In genomic region chr2:65818080-65818796, GRCm38 (mm10) we compare ENCODE assay signal across 7 mouse cellular contexts. TPM values are rescaled to one million over a fixed set of nuclear protein-coding genes. Genes with fewer than 3 reads are reported as not detected.
A peak's percentile ranks its signal among the peaks of the same experiment; 100 is the strongest.
DNase-seq lines count a peak whose midpoint lies in the region; ATAC-seq and TF ChIP-seq lines count a peak whose summit lies in the region.

No protein-coding gene starts in this region.

- no peaks in the 10 kb centered on the region for H3K36me3 ChIP-seq in intestine, embryonic 15.5 days
- H3K36me3 ChIP-seq in liver, embryonic 15.5 days (replicated peaks): no peaks in the 10 kb centered on the region
- no peaks in the 10 kb centered on the region for H3K36me3 ChIP-seq in neural tube, embryonic 12.5 days

- ATAC-seq in intestine, embryonic 15.5 days: peak; percentile 49; the same call in 1 of the 2 replicates
- ATAC-seq in liver, embryonic 15.5 days (ENCODE audit: insufficient read depth): no peak
- peak; percentile 72; the same call in 1 of the 2 replicates for ATAC-seq in neural tube, embryonic 12.5 days (ENCODE audit: low FRiP score, low read depth)

- H3K27me3 ChIP-seq in intestine, embryonic 15.5 days (replicated peaks): no peaks in the 10 kb centered on the region
- H3K27me3 ChIP-seq in liver, embryonic 15.5 days: 0 out of 2 replicates have a peak, but pooled peaks cover 5% of the 10 kb centered on the region
- H3K27me3 ChIP-seq in neural tube, embryonic 12.5 days (replicated peaks): no peaks in the 10 kb centered on the region

- no peak overlapping the region for H3K27ac ChIP-seq in cortical plate, adult 2 months (ENCODE audit: insufficient read depth, low read length)
- H3K27ac ChIP-seq in intestine, embryonic 15.5 days: no peak overlapping the region
- no peak overlapping the region for H3K27ac ChIP-seq in liver, embryonic 15.5 days (replicated peaks)
- H3K27ac ChIP-seq in neural tube, embryonic 12.5 days: no peak overlapping the region

- peak; percentile 79 for DNase-seq in R1 (ENCODE audit: low read depth, low spot score)
- peak; percentile 25 to 33 for DNase-seq in heart, adult 18-20 months
- DNase-seq in cerebellum, adult 9-10 months: no peak

- no peak for TF ChIP-seq CTCF in cortical plate, adult 2 months (IDR thresholded peaks at IDR 0.05; ENCODE audit: extremely low read depth, insufficient read depth, low read length)

- TF ChIP-seq POLR2A in cortical plate, adult 2 months (IDR thresholded peaks at IDR 0.05; ENCODE audit: extremely low read depth, insufficient read depth, low read length): no peak

- no peaks in the 10 kb centered on the region for H3K4me1 ChIP-seq in cortical plate, adult 2 months (ENCODE audit: control insufficient read depth, insufficient read depth, low read length)
- no peaks in the 10 kb centered on the region for H3K4me1 ChIP-seq in intestine, embryonic 15.5 days (replicated peaks)
- peaks cover 43% of the 10 kb centered on the region for H3K4me1 ChIP-seq in liver, embryonic 15.5 days (replicated peaks)
- H3K4me1 ChIP-seq in neural tube, embryonic 12.5 days: no peaks in the 10 kb centered on the region

- peak overlapping the region; percentile 50 for H3K4me2 ChIP-seq in intestine, embryonic 15.5 days (replicated peaks)
- H3K4me2 ChIP-seq in liver, embryonic 15.5 days: peak overlapping the region; percentile 39
- H3K4me2 ChIP-seq in neural tube, embryonic 12.5 days (replicated peaks): peak overlapping the region; percentile 19; the same call in 1 of the 2 replicates

- WGBS in intestine, embryonic 15.5 days: 23% methylated on average over 20 of the region's 20 CpGs
- 21% methylated on average over 20 of the region's 20 CpGs for WGBS in liver, embryonic 15.5 days (ENCODE audit: insufficient replicate concordance)
- 48% methylated on average over 20 of the region's 20 CpGs for WGBS in neural tube, embryonic 12.5 days

- no peak overlapping the region for H3K9ac ChIP-seq in intestine, embryonic 15.5 days
- no peak overlapping the region for H3K9ac ChIP-seq in liver, embryonic 15.5 days
- no peak overlapping the region for H3K9ac ChIP-seq in neural tube, embryonic 12.5 days

- H3K9me3 ChIP-seq in intestine, embryonic 15.5 days: no peaks in the 10 kb centered on the region
- no peaks in the 10 kb centered on the region for H3K9me3 ChIP-seq in liver, embryonic 15.5 days (replicated peaks)
- no peaks in the 10 kb centered on the region for H3K9me3 ChIP-seq in neural tube, embryonic 12.5 days

- peak overlapping the region; percentile 40 for H3K4me3 ChIP-seq in cortical plate, adult 2 months (ENCODE audit: insufficient read depth, low read length)
- H3K4me3 ChIP-seq in intestine, embryonic 15.5 days (replicated peaks): peak overlapping the region; percentile 20
- H3K4me3 ChIP-seq in liver, embryonic 15.5 days (replicated peaks): peak overlapping the region; percentile 11; the same call in 1 of the 2 replicates
- no peak overlapping the region for H3K4me3 ChIP-seq in neural tube, embryonic 12.5 days

RNA-seq across cellular contexts. Expression of gene Csrnp3, which starts 27.3 kb away (rescaled TPM):
- polyA plus RNA-seq in cortical plate, adult 2 months (2012; rRNA removed): 35.7 and 36.0 TPM in 2 replicates
- total RNA-seq in heart, adult 18-20 months (2021): under 1 TPM; 0.23 to 0.32 TPM
- 2.7 and 3.0 TPM in 2 replicates for polyA plus RNA-seq in intestine, embryonic 15.5 days (2015; fragmentation: Nextera tagmentation; extraction: Ambion mirVana)
- 0.05 and 0.14 TPM in 2 replicates for polyA plus RNA-seq in liver, embryonic 15.5 days (2015; fragmentation: Nextera tagmentation; extraction: Ambion mirVana)
- polyA plus RNA-seq in neural tube, embryonic 12.5 days (2016; fragmentation: Nextera tagmentation; extraction: Ambion mirVana): 29.6 and 32.2 TPM in 2 replicates
